Mouse (Mus musculus) neural tube, embryonic 13.5 days (tissue): ENCODE results near the gene Diaph3. TPM values are rescaled to one million over a fixed set of nuclear protein-coding genes. Genes with fewer than 3 reads are reported as not detected.

Experiments
- microRNA-seq: library from miRNA; unstranded; fragments of <30 nt; microRNA quantifications from one replicate; pipeline ENCODE4, GENCODE M21; 2016
- polyA plus RNA-seq: library from polyadenylated mRNA; unstranded; fragments of >200 nt; fragmentation: Nextera tagmentation; extraction: Ambion mirVana; gene quantifications from 2 replicates; pipeline ENCODE4 v1.2.1, GENCODE M21; 2015

The Diaph3 gene
- polyA plus RNA-seq, 1 experiment from 2014 or later = 3.0 TPM

Small RNAs within 50 kb of the gene (microRNA-seq; reads per million reads assigned to microRNA genes)
- not detected for gene Gm23438
